Mouse (Mus musculus) small intestine, adult 2 months (tissue): Measurements from ENCODE around the gene Rps26. TPM values are rescaled to one million over a fixed set of nuclear protein-coding genes. Genes with fewer than 3 reads are reported as not detected.
A peak's percentile ranks its signal among the peaks of the same experiment; 100 is the strongest.
"Not testable (repeated sequence)": the region's sequence is repeated elsewhere in the genome, so short reads cannot be mapped to it uniquely, and the experiment has no call there.

ENCODE experiments used
- H3K27ac ChIP-seq: fragments of 200-500 bp; 2 replicates; pipeline ENCODE4 v1.5.1; 2012; ENCODE audit warnings: low read depth, low read length, control low read depth, inconsistent platforms; ENCODE audit not compliant: insufficient read depth
- H3K27me3 ChIP-seq: fragments of 200-500 bp; 2 replicates; pipeline ENCODE4 v1.6.1; 2012; ENCODE audit warnings: mild to moderate bottlenecking, moderate library complexity, low read length, inconsistent platforms; ENCODE audit not compliant: control insufficient read depth, insufficient read depth
- H3K36me3 ChIP-seq: fragments of 200-500 bp; 2 replicates; pipeline ENCODE4 v1.6.1; 2012; ENCODE audit warnings: mild to moderate bottlenecking, low read length, control low read depth, inconsistent platforms; ENCODE audit not compliant: control insufficient read depth, insufficient read depth
- H3K4me1 ChIP-seq: fragments of 200-500 bp; 2 replicates; pipeline ENCODE4 v1.6.1; 2012; ENCODE audit warnings: low read length, inconsistent platforms, mixed read lengths; ENCODE audit not compliant: control insufficient read depth, insufficient read depth, insufficient read length
- H3K4me3 ChIP-seq: fragments of 200-500 bp; 2 replicates; pipeline ENCODE4 v1.5.1; 2012; ENCODE audit warnings: low read depth, mild to moderate bottlenecking, control low read depth, inconsistent platforms, low read length, moderate library complexity
- CTCF ChIP-seq: fragments of 200-500 bp; IDR thresholded peaks from 2 replicates; pipeline ENCODE4 v1.5.1; 2012; ENCODE audit warnings: low read depth, mild to moderate bottlenecking, control low read depth, inconsistent platforms, low read length, moderate library complexity, mixed read lengths; ENCODE audit not compliant: insufficient replicate concordance, insufficient read length; ENCODE audit errors: extremely low read depth
- POLR2A ChIP-seq: fragments of 200-500 bp; IDR thresholded peaks from 2 replicates; pipeline ENCODE4 v1.6.1; 2012; ENCODE audit warnings: low read depth, mild to moderate bottlenecking, control low read depth, inconsistent platforms, low read length, moderate library complexity
- WGBS: fragments of 180-500 bp; shearing (Covaris S2); methylation state at CpG from one replicate; pipeline ENCODE4 v1.1.7; 2018; 5-methylcytosine and 5-hydroxymethylcytosine counted together
- polyA plus RNA-seq: library from polyadenylated mRNA; depleted of rRNA; stranded (reverse); fragments of >200 nt; gene quantifications from 2 replicates; pipeline ENCODE4 v1.2.3, GENCODE M21; 2012

Rps26 gene
- polyA plus RNA-seq, 1 experiment, result 930 TPM

DNA sequence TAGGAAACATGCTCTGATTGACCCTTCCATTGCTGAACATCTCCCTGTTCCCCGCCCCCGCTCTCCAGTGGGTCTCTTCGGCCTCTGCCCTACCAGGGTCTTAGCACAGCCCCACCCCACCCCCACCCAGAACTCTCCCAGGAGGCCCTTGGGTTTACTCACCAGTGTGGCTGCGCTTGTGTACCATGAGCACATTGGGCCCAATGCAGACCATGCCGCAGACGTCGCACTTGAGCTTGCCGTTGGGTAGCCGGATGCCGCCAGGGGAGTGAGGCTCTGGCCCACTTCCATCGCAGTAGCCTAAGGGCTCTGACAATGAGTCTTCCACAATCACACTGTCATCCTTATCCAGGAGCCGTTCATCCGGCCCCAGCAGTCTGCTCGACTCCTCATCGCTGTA lies 14.3 kb upstream of the Rps26 start:
- no peak overlapping the region for H3K4me3 ChIP-seq
- H3K4me1 ChIP-seq, result 0 out of 2 replicates have a peak, but pooled peaks cover 2% of the 10 kb centered on the region
- H3K27ac ChIP-seq, result no peak overlapping the region
- 94% methylated on average over 15 of the region's 15 CpGs for WGBS
- peaks cover 9% of the 10 kb centered on the region; the same call in 1 of the 2 replicates for H3K27me3 ChIP-seq
- TF ChIP-seq CTCF, result no peak
- TF ChIP-seq POLR2A, result no peak
- no peaks in the 10 kb centered on the region for H3K36me3 ChIP-seq

DNA sequence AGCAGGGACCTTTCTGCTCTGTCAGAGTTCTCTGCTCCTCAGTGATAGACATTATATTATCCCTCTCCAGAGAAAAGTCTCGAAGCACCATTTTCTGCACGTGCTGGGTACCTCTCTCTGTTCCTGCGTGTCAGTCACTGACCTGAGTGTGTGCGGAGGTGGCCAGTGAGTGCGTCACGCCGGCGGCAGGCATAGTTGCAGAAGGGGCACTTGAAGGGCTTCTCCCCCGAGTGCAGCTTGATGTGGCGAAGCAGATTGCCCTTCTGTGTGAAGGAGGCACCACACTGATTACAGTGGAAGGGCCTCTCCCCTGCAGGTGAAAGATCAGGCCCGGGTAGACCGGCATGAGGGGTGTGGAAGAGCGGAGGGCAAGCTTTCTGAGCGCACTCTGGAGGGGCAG lies 13.5 kb upstream of the Rps26 start:
- Histone ChIP-seq H3K4me3 (no peak overlapping the region), H3K36me3 (no peaks in the 10 kb centered on the region), H3K27me3 (0 out of 2 replicates have a peak, but pooled peaks cover 1% of the 10 kb centered on the region), H3K27ac (no peak overlapping the region), H3K4me1 (no peaks in the 10 kb centered on the region)
- 85% methylated on average over 14 of the region's 14 CpGs for WGBS
- TF ChIP-seq CTCF, result no peak
- no peak for TF ChIP-seq POLR2A

DNA sequence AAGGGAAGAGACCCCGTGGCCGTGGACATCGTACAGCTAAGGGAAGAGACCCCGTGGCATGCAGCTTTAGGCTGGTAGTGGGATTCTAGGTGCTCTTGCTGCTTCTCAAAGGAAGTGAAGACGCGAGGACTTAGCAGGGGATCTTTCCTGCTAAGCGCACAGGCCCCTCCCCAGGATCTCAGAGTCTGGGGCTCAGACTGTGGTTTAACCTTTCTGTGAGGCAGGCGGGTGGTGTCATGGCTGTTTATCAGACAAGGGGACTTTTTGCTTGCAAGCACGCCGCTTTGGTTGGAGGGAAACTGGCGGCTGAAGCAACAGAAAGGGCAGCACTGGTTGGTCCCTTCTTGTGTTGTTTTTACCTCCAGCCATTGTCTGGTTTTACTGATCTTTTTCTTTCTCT lies 10.5 kb upstream of the Rps26 start:
- Histone ChIP-seq H3K27me3 (no peaks in the 10 kb centered on the region), H3K4me1 (no peaks in the 10 kb centered on the region), H3K4me3 (peak overlapping the region; percentile 28; the same call in 1 of the 2 replicates), H3K36me3 (no peaks in the 10 kb centered on the region), H3K27ac (no peak overlapping the region)
- WGBS, result 47% methylated on average over 11 of the region's 11 CpGs
- no peak for TF ChIP-seq POLR2A
- TF ChIP-seq CTCF, result no peak

GRCm38 (mm10) chr10:128636561-128636960 lies 10.0 kb upstream of the Rps26 start:
- TF ChIP-seq POLR2A (no peak), CTCF (no peak)
- Histone ChIP-seq H3K4me1 (peaks cover 3% of the 10 kb centered on the region; the same call in 1 of the 2 replicates), H3K36me3 (no peaks in the 10 kb centered on the region), H3K27me3 (no peaks in the 10 kb centered on the region), H3K4me3 (peak overlapping the region; percentile 28; the same call in 1 of the 2 replicates), H3K27ac (no peak overlapping the region)
- 52% methylated on average over 6 of the region's 6 CpGs for WGBS

GRCm38 (mm10) chr10:128635697-128636096 lies 9.2 kb upstream of the Rps26 start:
- no peaks in the 10 kb centered on the region for H3K36me3 ChIP-seq
- WGBS, result 91% methylated on average over 13 of the region's 13 CpGs
- no peak overlapping the region for H3K27ac ChIP-seq
- no peaks in the 10 kb centered on the region for H3K27me3 ChIP-seq
- peaks cover 5% of the 10 kb centered on the region; the same call in 1 of the 2 replicates for H3K4me1 ChIP-seq
- TF ChIP-seq CTCF (no peak), POLR2A (no peak)
- H3K4me3 ChIP-seq, result no peak overlapping the region

GRCm38 (mm10) chr10:128631571-128631970 lies 5.0 kb upstream of the Rps26 start:
- Histone ChIP-seq H3K27me3 (no peaks in the 10 kb centered on the region), H3K4me3 (no peak overlapping the region), H3K27ac (no peak overlapping the region), H3K4me1 (peaks cover 5% of the 10 kb centered on the region; the same call in 1 of the 2 replicates), H3K36me3 (no peaks in the 10 kb centered on the region)
- 12% methylated on average over 6 of the region's 6 CpGs for WGBS
- TF ChIP-seq CTCF, result no peak
- no peak for TF ChIP-seq POLR2A

DNA sequence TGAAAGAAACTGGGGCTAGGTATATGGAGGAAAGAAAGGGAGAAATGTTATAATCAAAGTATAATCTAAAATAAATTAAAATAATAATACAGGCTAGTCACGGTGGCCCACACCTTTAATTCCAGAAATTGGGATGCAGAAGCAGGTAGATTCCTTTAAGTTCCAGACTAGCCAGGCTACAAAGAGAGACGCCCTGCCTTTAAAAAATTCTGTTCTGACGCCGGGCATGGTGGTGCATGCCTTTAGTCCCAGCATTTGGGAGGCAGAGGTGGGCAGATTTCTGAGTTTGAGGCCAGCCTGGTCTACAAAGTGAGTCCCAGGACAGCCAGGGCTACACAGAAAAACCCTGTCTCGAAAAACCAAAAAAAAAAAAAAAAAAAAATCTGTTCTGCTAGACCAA lies 3.8 kb upstream of the Rps26 start:
- not testable (repeated sequence) for H3K27ac ChIP-seq, H3K4me3 ChIP-seq, H3K36me3 ChIP-seq, H3K4me1 ChIP-seq, H3K27me3 ChIP-seq
- 90% methylated on average over 5 of the region's 5 CpGs for WGBS

DNA sequence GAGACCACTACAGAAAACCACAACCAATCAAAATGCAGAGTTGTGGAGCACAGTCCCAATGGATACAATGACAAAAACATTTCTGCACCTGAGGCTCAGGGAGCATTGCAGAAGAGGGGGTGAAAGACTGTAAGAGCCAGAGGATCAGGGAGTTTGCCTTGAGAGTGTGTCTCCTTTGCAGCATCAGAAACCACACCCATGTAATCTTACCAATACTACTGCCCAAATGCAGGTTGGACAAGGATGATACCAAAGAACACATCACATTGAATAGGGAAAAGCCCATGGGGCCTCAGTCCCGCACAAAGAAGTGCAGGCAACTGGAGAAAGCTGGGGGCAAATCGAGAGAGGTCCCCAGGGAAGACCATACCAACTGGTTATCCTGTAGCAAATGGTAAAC lies 3.2 kb upstream of the Rps26 start:
- Histone ChIP-seq H3K27me3 (no peaks in the 10 kb centered on the region), H3K4me3 (no peak overlapping the region), H3K4me1 (peaks cover 10% of the 10 kb centered on the region; the same call in 1 of the 2 replicates), H3K27ac (no peak overlapping the region), H3K36me3 (peaks cover 1% of the 10 kb centered on the region)
- TF ChIP-seq CTCF (no peak), POLR2A (no peak)
- WGBS, result 90% methylated on average over 2 of the region's 2 CpGs
